Mouse (Mus musculus) bone marrow, adult 2 months (tissue): ENCODE measurements around the gene Slco1c1.

Experiments used
- CTCF ChIP-seq: fragments of 200-500 bp; IDR thresholded peaks from 2 replicates; pipeline ENCODE4 v1.5.1; 2011; ENCODE audit warnings: low read length, control low read depth; ENCODE audit not compliant: control insufficient read depth, insufficient read depth
- POLR2A ChIP-seq: fragments of 200-500 bp; IDR thresholded peaks from 2 replicates; pipeline ENCODE4 v1.6.1; 2011; ENCODE audit warnings: low read depth, mild to moderate bottlenecking, control low read depth, low read length, borderline replicate concordance; ENCODE audit not compliant: control insufficient read depth

- TF ChIP-seq POLR2A: no peak
- TF ChIP-seq CTCF: no peak
Measured at GRCm38 (mm10) chr6:141530865-141531264, 6.7 kb downstream of the Slco1c1 start.
